Mouse (Mus musculus) megakaryocyte, embryonic 14.5 days (primary cell): ENCODE measurements at regions not wholly inside any gene's neighbourhood (a gene's known extent, or its start where the extent isn't known, plus 50 kb on each side); places are given as distances from the start of the nearest gene placed in this dataset.

Source experiments
- FLI1 ChIP-seq: IDR thresholded peaks from 2 replicates; pipeline ENCODE4 v1.6.1; 2012; ENCODE audit warnings: low read length, inconsistent platforms, mixed read lengths
- GATA1 ChIP-seq: IDR thresholded peaks from 3 replicates; pipeline ENCODE4 v1.6.1; 2012; ENCODE audit warnings: mixed read lengths, low read length, inconsistent platforms, borderline replicate concordance

DNA sequence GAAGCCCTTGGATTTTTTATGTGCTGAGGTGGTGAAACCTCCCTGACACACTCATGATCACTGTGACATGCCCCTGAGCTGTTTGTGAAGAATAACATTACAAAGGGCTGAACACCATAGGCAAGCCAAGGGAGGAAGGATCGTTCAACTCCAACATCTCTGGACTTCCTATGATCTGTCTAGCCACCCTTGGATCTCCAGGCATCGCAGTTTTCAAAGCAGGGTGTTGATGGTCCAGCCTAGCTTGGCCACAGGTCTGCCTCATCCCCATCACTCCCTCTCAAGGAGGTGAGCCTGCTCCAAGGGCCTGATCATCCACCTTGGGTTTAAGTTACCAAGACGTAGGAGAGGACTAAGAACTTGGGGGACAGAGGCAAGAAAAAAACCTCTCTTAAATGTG is 268.5 kb downstream of the Cxcl12 start:
- TF ChIP-seq GATA1, result no peak
- TF ChIP-seq FLI1, result no peak
